Mouse (Mus musculus): ENCODE measurements at regions not wholly inside any gene's neighbourhood (a gene's known extent, or its start where the extent isn't known, plus 50 kb on each side); places are given as distances from the start of the nearest gene placed in this dataset.

DNA sequence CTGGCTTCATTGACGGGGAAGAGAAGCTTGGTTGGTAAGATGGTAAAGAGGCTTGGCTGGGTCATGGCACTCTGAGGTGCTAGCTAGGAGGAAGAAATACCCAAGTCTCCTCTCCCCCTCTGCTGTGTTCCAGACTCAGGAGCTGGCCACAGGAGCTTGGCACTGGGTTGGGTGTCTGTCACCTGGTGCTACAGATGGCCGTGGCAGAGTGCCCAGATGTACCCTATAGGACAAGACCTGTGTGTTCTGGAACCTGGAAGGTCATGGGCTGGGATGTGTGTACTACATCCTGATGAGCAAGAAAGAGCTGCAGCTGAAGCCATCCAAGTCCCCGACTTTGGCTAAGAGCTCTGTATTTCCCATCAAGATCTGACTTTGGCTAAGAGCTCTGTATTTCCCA, 72.4 kb downstream of the Nupl2 start:
- no peak for DNase-seq (ENCODE audit: low spot score in 2 of 2)

DNA sequence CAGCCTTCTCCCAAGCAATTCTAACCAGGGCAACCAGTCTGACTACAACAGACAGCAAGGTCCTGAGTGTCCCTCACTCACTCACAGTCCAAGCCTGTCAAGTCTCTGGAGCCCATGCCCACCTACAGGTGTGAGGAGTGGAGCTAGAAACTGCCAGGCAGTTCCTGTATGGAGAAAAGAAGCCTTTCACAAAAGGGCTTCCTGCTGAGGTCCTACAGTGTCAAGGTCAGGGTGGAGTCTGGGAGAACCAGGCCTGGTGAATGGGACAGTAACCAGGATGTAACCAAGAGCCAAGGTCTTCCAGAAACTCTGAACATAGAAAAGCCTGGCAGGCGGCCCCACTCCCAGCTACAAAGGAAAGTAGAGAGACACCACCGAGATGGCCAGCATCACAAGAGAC, 74.2 kb downstream of the Nupl2 start:
- no peak for DNase-seq (ENCODE audit: low spot score in 2 of 2)

DNA sequence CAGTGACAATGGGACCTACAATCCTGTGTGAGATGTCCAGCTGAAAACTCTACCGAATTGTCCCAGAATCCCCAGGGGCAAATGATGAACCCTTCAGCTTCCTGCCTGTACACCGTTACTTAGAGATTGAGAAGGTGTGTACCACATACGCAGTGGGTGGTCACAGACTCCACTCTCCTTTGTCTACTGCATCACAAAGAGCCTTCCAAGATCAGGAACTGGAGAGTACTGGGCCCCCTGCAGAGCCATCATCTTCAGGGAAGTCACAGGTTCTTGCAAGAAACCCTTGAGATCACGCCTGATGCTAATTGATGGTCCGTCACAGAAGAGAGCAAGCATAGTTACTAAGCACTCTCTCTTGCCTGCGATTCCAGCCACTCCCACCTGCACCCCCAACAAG, 79.4 kb downstream of the Nupl2 start:
- no peak for DNase-seq (ENCODE audit: low spot score in 2 of 2)

DNA sequence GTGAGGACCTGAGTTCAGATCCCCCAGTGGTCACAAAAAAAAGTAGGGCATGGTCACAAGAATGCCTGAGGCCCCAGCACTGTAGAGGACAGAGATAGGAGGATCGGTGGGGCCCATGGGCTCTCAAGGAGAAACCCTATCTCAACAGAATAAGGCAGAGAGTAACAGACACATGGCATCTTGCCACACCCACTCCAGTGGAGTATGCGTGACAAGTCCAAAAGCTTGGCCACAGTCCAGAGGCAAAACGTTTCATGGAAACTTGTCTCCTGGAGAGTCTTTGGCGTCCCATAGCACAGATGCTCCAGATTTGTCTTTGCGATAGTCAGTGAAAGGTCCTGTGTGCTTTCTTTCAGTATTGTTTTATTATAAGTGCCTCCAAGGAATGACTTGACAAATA, 90.7 kb downstream of the Nupl2 start:
- no peak for DNase-seq (ENCODE audit: low spot score in 2 of 2)

DNA sequence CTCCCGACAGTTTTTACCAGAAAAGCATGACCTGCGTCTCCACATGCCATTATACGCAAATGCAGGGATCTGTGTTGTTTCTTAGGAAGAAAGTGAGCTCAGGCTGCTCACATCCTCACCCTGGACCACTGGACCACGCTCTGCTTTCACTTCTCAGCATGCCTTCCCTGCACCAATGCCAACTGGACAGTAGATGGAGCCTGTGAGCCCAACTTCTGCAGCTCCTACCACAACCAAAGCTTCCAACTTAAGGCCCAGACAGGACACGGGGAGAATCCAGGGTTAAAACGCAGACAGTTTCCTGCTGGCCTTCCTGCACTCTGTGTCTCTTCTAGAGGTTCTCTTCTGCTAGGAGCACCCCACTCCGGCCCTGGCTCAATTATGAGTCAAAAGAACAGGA, 90.3 kb downstream of the Kcnh2 start:
- peak; percentile 52 to 61 for DNase-seq (ENCODE audit: low spot score in 2 of 2)

DNA sequence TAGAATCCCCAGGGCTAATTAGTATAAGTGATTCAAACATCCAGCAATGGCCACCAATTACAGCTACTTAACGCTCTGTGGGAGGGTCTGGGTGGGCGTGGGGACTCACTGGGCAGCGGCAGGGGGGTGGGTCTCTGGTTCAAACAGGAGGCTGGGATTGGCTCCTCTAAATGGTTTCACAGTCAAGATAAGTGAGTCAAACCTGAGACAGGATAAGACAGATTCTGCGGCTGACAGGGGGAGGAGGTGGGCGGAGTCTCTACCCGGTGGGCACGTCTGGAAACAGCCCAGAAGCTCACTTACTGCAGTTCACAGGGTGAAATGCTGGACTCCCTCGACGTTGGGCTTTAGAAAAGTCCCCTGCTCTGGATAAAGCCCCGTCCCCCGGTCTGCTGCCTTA, 89.3 kb downstream of the Kcnh2 start:
- DNase-seq (ENCODE audit: low spot score in 2 of 2) = no peak

DNA sequence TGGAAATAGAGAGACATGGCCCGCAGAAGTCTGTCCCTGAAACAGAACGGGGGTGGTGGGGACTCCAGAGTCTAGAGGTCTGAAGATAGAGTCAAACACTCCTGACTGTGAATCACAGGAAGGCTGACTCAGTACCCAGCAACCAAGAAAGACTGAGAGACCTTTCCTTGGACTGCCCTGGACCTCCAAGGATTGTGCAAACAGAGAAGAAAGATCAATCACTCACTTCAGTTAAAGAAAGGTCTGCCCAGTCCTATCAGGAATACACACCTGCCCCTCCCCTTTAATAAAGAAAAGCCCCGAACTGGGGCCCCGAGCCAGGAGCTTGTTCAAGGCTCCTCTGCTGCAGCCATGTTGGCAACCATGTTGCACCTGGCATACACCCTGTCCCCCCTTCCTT, 87.3 kb downstream of the Kcnh2 start:
- no peak for DNase-seq (ENCODE audit: low spot score in 2 of 2)

DNA sequence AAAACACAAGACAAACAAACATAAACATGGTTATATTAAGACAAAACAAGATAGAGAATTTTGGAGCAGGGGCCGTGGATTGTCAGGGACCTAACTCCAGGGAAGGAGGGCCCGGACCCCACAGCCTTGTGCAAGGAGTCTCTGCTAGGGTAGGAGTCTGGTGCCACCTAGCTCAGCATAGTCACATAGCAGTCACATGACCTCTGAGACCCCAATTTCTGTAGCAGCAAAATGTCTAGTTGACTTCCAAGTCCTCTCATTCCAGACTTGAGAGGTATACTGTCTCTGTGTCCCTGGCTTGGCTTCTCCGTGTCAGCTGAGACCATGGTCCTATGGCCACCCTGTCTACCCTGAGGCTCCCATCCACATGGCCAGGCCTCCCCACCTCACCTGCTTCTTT, 86.0 kb downstream of the Kcnh2 start:
- DNase-seq (ENCODE audit: low spot score in 2 of 2) = no peak

DNA sequence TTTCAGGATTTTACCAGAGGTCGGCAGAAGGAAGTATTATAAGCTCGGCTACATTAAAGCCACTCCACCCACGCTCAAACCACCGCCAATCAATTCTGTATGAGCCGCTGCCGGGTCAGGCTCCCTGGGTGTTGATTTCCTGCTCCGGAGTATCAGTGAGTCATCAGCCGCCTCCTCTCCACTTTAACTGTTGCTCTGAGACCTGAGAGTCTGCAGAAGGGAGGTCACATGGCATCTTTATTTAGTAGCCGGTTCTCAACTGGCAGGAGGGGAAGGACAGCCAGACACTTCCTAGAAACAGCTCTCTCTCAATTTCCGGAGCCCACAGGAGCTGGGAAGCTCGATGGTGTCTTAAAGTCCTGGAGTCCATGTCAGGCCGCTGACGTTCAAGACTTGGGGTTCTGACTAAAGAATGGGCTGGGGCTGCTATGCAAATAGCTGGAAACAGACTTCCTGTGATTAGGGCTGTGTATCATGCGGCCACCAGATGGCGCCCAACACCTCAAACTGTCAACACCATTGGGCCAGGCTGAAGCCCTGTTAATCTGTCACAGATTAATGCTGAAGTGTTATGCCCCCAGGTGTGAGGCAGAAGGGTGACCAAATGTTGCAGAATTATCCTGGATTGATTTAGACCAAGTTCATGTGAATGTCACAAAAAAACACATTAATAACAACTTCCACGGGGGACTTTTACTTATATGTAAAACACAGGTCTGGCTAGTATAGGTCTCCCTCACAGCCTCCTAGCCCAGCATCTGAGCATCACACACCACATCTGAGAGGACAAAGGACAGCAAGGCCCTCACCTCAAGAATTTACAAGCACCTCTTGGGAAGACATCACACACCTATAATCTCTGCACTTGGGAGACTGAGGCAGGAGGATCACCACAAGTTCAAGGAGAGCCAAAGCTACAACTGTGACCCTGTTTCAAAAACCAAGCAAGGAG, 84.8 kb downstream of the Kcnh2 start:
- DNase-seq (ENCODE audit: low spot score in 2 of 2) = peak; percentile 78 to 80

All from frontal cortex, postnatal 25 days (tissue).